Mouse (Mus musculus) hematopoietic stem cell, adult 5-6 weeks (primary cell): ENCODE measurements around the gene Hmbs. TPM values are rescaled to one million over a fixed set of nuclear protein-coding genes. Genes with fewer than 3 reads are reported as not detected.
"Not testable (repeated sequence)": the region's sequence is repeated elsewhere in the genome, so short reads cannot be mapped to it uniquely, and the experiment has no call there.

Experiments used
- ATAC-seq, 2 experiments: fragments of 125-278 bp in 1 of 2; replicated peaks in 1 of 2; 2 replicates each; pipeline ENCODE4 v1.8.0; 2016 to 2017; ENCODE audit warnings: inconsistent platforms in 2 of 2, mild to moderate bottlenecking in 2 of 2, moderate number of reproducible peaks in 2 of 2, low read depth in 1 of 2, moderate TSS enrichment in 1 of 2; ENCODE audit not compliant: low FRiP score in 2 of 2, poor library complexity in 2 of 2, severe bottlenecking in 2 of 2, insufficient read depth in 1 of 2, low TSS enrichment in 1 of 2
- total RNA-seq: library from RNA; stranded (forward); fragments of 172-1452, 232-1000 nt; gene quantifications from 2 replicates; pipeline ENCODE4 v1.2.3, GENCODE M21; 2017

Gene Hmbs
- total RNA-seq, 1 experiment from 2014 or later: 35.2 TPM

- ATAC-seq: no peak
These were observed 13.3 kb downstream of the Hmbs start for GRCm38 (mm10) chr9:44330736-44331135.

GRCm38 (mm10) chr9:44327926-44328325 is 16.1 kb downstream of the Hmbs start:
- ATAC-seq: no peak

- no peak; a peak in 1 of 4 replicates for ATAC-seq
These were observed 16.8 kb downstream of the Hmbs start for GRCm38 (mm10) chr9:44327064-44327711.

GRCm38 (mm10) chr9:44326371-44327063 is 17.5 kb downstream of the Hmbs start:
- ATAC-seq: peak; percentile 91 to 93

GRCm38 (mm10) chr9:44325768-44326370 is 18.2 kb downstream of the Hmbs start, which contains the start of gene Dpagt1:
TSS of gene Dpagt1 (plus strand) at chr9:44326019.
- no peak for ATAC-seq

GRCm38 (mm10) chr9:44325032-44325767 is 18.8 kb downstream of the Hmbs start:
- not testable (repeated sequence) for ATAC-seq

- no peak for ATAC-seq
These were observed 19.9 kb downstream of the Hmbs start for GRCm38 (mm10) chr9:44324147-44324546.

- ATAC-seq: not testable (repeated sequence)
These were observed 20.4 kb downstream of the Hmbs start for GRCm38 (mm10) chr9:44323656-44324055.

- ATAC-seq: no peak; a peak in 1 of 4 replicates
These were observed 23.3 kb downstream of the Hmbs start for GRCm38 (mm10) chr9:44320799-44321133.

- ATAC-seq: peak; percentile 71 to 84
These were observed 23.9 kb downstream of the Hmbs start, which contains the start of gene C2cd2l for GRCm38 (mm10) chr9:44319887-44320798. TSS of gene C2cd2l (minus strand) at chr9:44320285.

GRCm38 (mm10) chr9:44319105-44319886 is 24.7 kb downstream of the Hmbs start:
- no peak; a peak in 2 of 4 replicates for ATAC-seq

- ATAC-seq: no peak
These were observed 25.3 kb downstream of the Hmbs start for GRCm38 (mm10) chr9:44318826-44319095.

- no peak for ATAC-seq
These were observed 25.8 kb downstream of the Hmbs start for GRCm38 (mm10) chr9:44318076-44318825.

GRCm38 (mm10) chr9:44317452-44317851 is 26.6 kb downstream of the Hmbs start:
- no peak for ATAC-seq

- no peak for ATAC-seq
These were observed 29.1 kb downstream of the Hmbs start for GRCm38 (mm10) chr9:44314910-44315309.

- no peak for ATAC-seq
These were observed 29.8 kb downstream of the Hmbs start for GRCm38 (mm10) chr9:44314257-44314547.
